Mouse (Mus musculus) sigmoid colon, adult 10 weeks (tissue): ENCODE data around the gene Mmp15. TPM values are rescaled to one million over a fixed set of nuclear protein-coding genes. Genes with fewer than 3 reads are reported as not detected.

Experiments
- polyA plus RNA-seq: library from polyadenylated mRNA; stranded (reverse); fragments of 350-450 nt; fragmentation: Illumina TruSeq; extraction: RNeasy Lipid Tissue Mini Kit (QIAGEN cat#74804); gene quantifications from one replicate; pipeline ENCODE4 v1.2.3, GENCODE M21; 2014; ENCODE audit warnings: low read depth, low replicate concordance

Mmp15 gene
- 3.1 TPM for polyA plus RNA-seq

GRCm38 (mm10) chr8:95352151-95352870 lies at the start of gene Mmp15:
Gene Mmp15, plus strand, starts transcription at chr8:95352268.

GRCm38 (mm10) chr8:95306431-95306830 lies 45.6 kb upstream of the Mmp15 start, which contains the start of gene Cngb1:
Gene Cngb1, minus strand, starts transcription at chr8:95306585.

GRCm38 (mm10) chr8:95310342-95310970 lies 41.6 kb upstream of the Mmp15 start, which contains the start of gene Tepp:
Gene Tepp, plus strand, starts transcription at chr8:95310566.

GRCm38 (mm10) chr8:95331720-95332436 lies 20.2 kb upstream of the Mmp15 start, which contains the start of the genes Zfp319 and Usb1:
Gene Zfp319, minus strand, starts transcription at chr8:95331950.
Gene Usb1, plus strand, starts transcription at chr8:95332284.

Other genes starting within 250 kb of the Mmp15 start
- not detected for gene Kifc3, start 149.5 kb upstream of the Mmp15 start, polyA plus RNA-seq
- gene Cngb1, start 45.7 kb upstream of the Mmp15 start, polyA plus RNA-seq = 0.22 TPM
- gene Tepp, start 41.7 kb upstream of the Mmp15 start, polyA plus RNA-seq = not detected
- 1.8 TPM for gene Zfp319, start 20.3 kb upstream of the Mmp15 start, polyA plus RNA-seq
- gene Usb1, start 20.0 kb upstream of the Mmp15 start, polyA plus RNA-seq = 2.1 TPM
- gene Cfap20, start 82.6 kb downstream of the Mmp15 start, polyA plus RNA-seq = 73.4 TPM
- gene Csnk2a2, start 137.8 kb downstream of the Mmp15 start, polyA plus RNA-seq = 162 TPM
- not detected for gene Ccdc113, start 181.8 kb downstream of the Mmp15 start, polyA plus RNA-seq
- not detected for gene Prss54, start 224.1 kb downstream of the Mmp15 start, polyA plus RNA-seq